Mouse (Mus musculus) ES-E14 (cell line): ENCODE measurements around the gene Ptma. TPM values are rescaled to one million over a fixed set of nuclear protein-coding genes. Genes with fewer than 3 reads are reported as not detected.

Source experiments
- DNase-seq: peaks from one replicate; pipeline ENCODE4 v3.0.0-alpha.2; 2013; ENCODE audit warnings: low read depth, low spot score
- H3K27ac ChIP-seq: 2 replicates; pipeline ENCODE4 v1.5.1; 2012; ENCODE audit warnings: low read depth, mild to moderate bottlenecking, low read length, moderate library complexity, mixed read lengths; ENCODE audit not compliant: poor library complexity, insufficient read depth, severe bottlenecking
- H3K36me3 ChIP-seq: 2 replicates; pipeline ENCODE4 v1.6.1; 2012; ENCODE audit warnings: mild to moderate bottlenecking, low read length, moderate library complexity, mixed read lengths; ENCODE audit not compliant: control insufficient read depth, poor library complexity, insufficient read depth, severe bottlenecking
- H3K4me1 ChIP-seq, 2 experiments: fragments of 150-350 bp in 1 of 2; sonication (generic) in 1 of 2; 2 replicates each; pipeline ENCODE4 v1.6.1; 2012; ENCODE audit warnings: low read length in 2 of 2, mild to moderate bottlenecking in 1 of 2, mixed read lengths in 1 of 2; ENCODE audit not compliant: control insufficient read depth in 2 of 2, insufficient read depth in 2 of 2, poor library complexity in 1 of 2
- H3K4me3 ChIP-seq, 2 experiments: fragments of 150-350 bp in 1 of 2; sonication (generic) in 1 of 2; 2 replicates each; pipeline ENCODE4 v1.5.1; 2012; ENCODE audit warnings: low read length in 2 of 2, low read depth in 1 of 2, mild to moderate bottlenecking in 1 of 2, mixed read lengths in 1 of 2; ENCODE audit not compliant: insufficient read depth in 1 of 2, poor library complexity in 1 of 2, severe bottlenecking in 1 of 2
- H3K9ac ChIP-seq: 2 replicates; pipeline ENCODE4 v1.6.1; 2012; ENCODE audit warnings: low read depth, mild to moderate bottlenecking, low read length, mixed read lengths; ENCODE audit not compliant: poor library complexity, insufficient read depth, severe bottlenecking
- H3K9me3 ChIP-seq: fragments of 150-350 bp; sonication (generic); 2 replicates; pipeline ENCODE4 v1.6.1; 2012; ENCODE audit warnings: low read depth, mild to moderate bottlenecking, low read length; ENCODE audit not compliant: control insufficient read depth, insufficient read depth
- CHD2 ChIP-seq: IDR thresholded peaks from 2 replicates; pipeline ENCODE4 v1.6.1; 2014; ENCODE audit warnings: mild to moderate bottlenecking, low read depth, low read length, inconsistent platforms
- HCFC1 ChIP-seq: IDR thresholded peaks from 2 replicates; pipeline ENCODE4 v1.6.1; 2012; ENCODE audit warnings: low read length, inconsistent platforms, borderline replicate concordance; ENCODE audit not compliant: insufficient read depth
- MAFK ChIP-seq: IDR thresholded peaks from 2 replicates; pipeline ENCODE4 v1.6.1; 2014; ENCODE audit warnings: mild to moderate bottlenecking, low read depth, low read length, inconsistent platforms; ENCODE audit not compliant: insufficient read depth
- ZC3H11A ChIP-seq: IDR thresholded peaks from 2 replicates; pipeline ENCODE4 v1.6.1; 2012; ENCODE audit warnings: low read depth, mild to moderate bottlenecking, inconsistent platforms, low read length, borderline replicate concordance
- ZNF384 ChIP-seq: IDR thresholded peaks from 2 replicates; pipeline ENCODE4 v1.6.1; 2012; ENCODE audit warnings: low read depth, low read length, inconsistent platforms
- in situ Hi-C, 2 experiments: fragments of 600-800 bp; cut with MboI; formaldehyde crosslinking; loops; one replicate each; pipeline ENCODE4 v1.15.1; 2025; ENCODE audit warnings: low sequenced_read_pairs in 2 of 2, inconsistent platforms in 1 of 2; ENCODE audit not compliant: unreplicated experiment in 2 of 2
- total RNA-seq: library from RNA; depleted of rRNA; stranded (reverse); fragments of 300-350 nt; gene quantifications from 2 replicates; pipeline ENCODE4 v1.2.3, GENCODE M21; 2012; rRNA removed

Ptma gene
- total RNA-seq, 1 experiment: 2,587 TPM

- H3K4me3 ChIP-seq: no peak overlapping the region
Observed at GRCm38 (mm10) chr1:86568409-86568808, 41.9 kb downstream of the Ptma start.

GRCm38 (mm10) chr1:86569292-86569860, 42.9 kb downstream of the Ptma start:
- no peaks in the 10 kb centered on the region for H3K9me3 ChIP-seq
- no peak for TF ChIP-seq ZNF384
- TF ChIP-seq MAFK: 0 out of 2 replicates have a peak, but pooled peaks have one; percentile 49
- H3K27ac ChIP-seq: no peak overlapping the region
- no peaks in the 10 kb centered on the region for H3K36me3 ChIP-seq
- no peaks in the 10 kb centered on the region for H3K4me1 ChIP-seq
- in situ Hi-C loops: no loop called here
- no peak overlapping the region for H3K9ac ChIP-seq
- no peak overlapping the region for H3K4me3 ChIP-seq
- no peak for DNase-seq

More at GRCm38 (mm10) chr1:86568409-86568808, 41.9 kb downstream of the Ptma start:
- Histone ChIP-seq H3K27ac (no peak overlapping the region), H3K9me3 (no peaks in the 10 kb centered on the region), H3K9ac (no peak overlapping the region), H3K36me3 (no peaks in the 10 kb centered on the region; the same call in 1 of the 2 replicates), H3K4me1 (no peaks in the 10 kb centered on the region)
- DNase-seq: no peak
- in situ Hi-C loops: no loop called here
- TF ChIP-seq HCFC1 (no peak), ZC3H11A (no peak), CHD2 (no peak), ZNF384 (no peak), MAFK (no peak)

- DNase-seq: no peak
- TF ChIP-seq HCFC1 (no peak), ZC3H11A (no peak), MAFK (no peak), CHD2 (no peak), ZNF384 (no peak)
- Histone ChIP-seq H3K36me3 (no peaks in the 10 kb centered on the region), H3K4me1 (no peaks in the 10 kb centered on the region), H3K4me3 (no peak overlapping the region), H3K9me3 (no peaks in the 10 kb centered on the region), H3K9ac (no peak overlapping the region), H3K27ac (no peak overlapping the region)
- in situ Hi-C loops: no loop called here
Observed at GRCm38 (mm10) chr1:86571381-86571780, 44.9 kb downstream of the Ptma start.

GRCm38 (mm10) chr1:86571941-86572340, 45.4 kb downstream of the Ptma start:
- in situ Hi-C loops: no loop called here
- Histone ChIP-seq H3K36me3 (no peaks in the 10 kb centered on the region), H3K4me1 (no peaks in the 10 kb centered on the region), H3K27ac (no peak overlapping the region), H3K9ac (no peak overlapping the region), H3K9me3 (no peaks in the 10 kb centered on the region), H3K4me3 (no peak overlapping the region)
- no peak for DNase-seq
- TF ChIP-seq CHD2 (no peak), ZC3H11A (no peak), MAFK (no peak), HCFC1 (no peak), ZNF384 (no peak)

Other genes starting within 250 kb of the Ptma start
- gene B3gnt7, start 223.9 kb upstream of the Ptma start, total RNA-seq: 103 and 166 TPM in 2 replicates
- 496 and 529 TPM in 2 replicates for gene Ncl, start 167.3 kb upstream of the Ptma start, total RNA-seq
- gene Nmur1, start 100.5 kb upstream of the Ptma start, total RNA-seq: 0.18 TPM in 1 of 2 replicates, not detected in the other
- gene Tex44, start 100.4 kb upstream of the Ptma start, total RNA-seq: 0.11 TPM in 1 of 2 replicates, not detected in the other
- gene Pde6d, start 55.9 kb downstream of the Ptma start, total RNA-seq: 5.4 and 9.2 TPM in 2 replicates
- 23.6 and 27.4 TPM in 2 replicates for gene Cops7b, start 56.2 kb downstream of the Ptma start, total RNA-seq
- gene Nppc, start 143.8 kb downstream of the Ptma start, total RNA-seq: 0.45 and 1.5 TPM in 2 replicates
- gene Dis3l2, start 177.1 kb downstream of the Ptma start, total RNA-seq: 9.6 and 13.4 TPM in 2 replicates